Mouse (Mus musculus): Measurements from ENCODE around the gene Pfkp. TPM values are rescaled to one million over a fixed set of nuclear protein-coding genes. Genes with fewer than 3 reads are reported as not detected.

The Pfkp gene
- polyA plus RNA-seq, 1 experiment from 2014 or later, result 12.5 TPM

DNA sequence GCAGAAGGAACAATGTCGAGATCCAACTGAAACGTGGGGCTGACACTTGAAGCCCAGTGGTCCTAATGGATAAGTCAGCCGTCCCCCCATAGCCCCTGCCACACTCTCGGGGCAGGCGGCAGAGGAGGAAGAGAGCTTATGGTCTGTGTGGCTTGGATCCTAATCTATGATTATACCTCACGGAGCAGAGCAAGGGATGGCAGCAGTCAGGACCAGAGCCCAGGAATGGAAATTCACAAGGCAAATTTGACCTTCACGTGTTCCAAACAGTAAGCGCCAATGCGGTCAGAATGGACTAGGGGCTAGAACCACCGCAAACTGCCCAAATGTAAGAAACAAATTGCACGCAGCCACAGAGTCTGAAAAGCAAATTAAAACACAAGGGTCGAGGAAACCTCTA, 14.5 kb downstream of the Pfkp start:
- Histone ChIP-seq H3K27me3 (ENCODE audit: poor library complexity, severe bottlenecking) (no peaks in the 10 kb centered on the region), H3K27ac (no peak overlapping the region), H3K9me3 (no peaks in the 10 kb centered on the region), H3K4me3 (no peak overlapping the region), H3K36me3 (replicated peaks) (no peaks in the 10 kb centered on the region), H3K4me1 (peaks cover 24% of the 10 kb centered on the region)
- no peak for DNase-seq (ENCODE audit: extremely low spot score, low spot score)
- 85% methylated on average over 12 of the region's 12 CpGs for WGBS

- Histone ChIP-seq H3K4me3 (no peak overlapping the region), H3K9me3 (no peaks in the 10 kb centered on the region), H3K4me1 (peaks cover 24% of the 10 kb centered on the region), H3K36me3 (replicated peaks) (no peaks in the 10 kb centered on the region), H3K27ac (no peak overlapping the region), H3K27me3 (ENCODE audit: poor library complexity, severe bottlenecking) (no peaks in the 10 kb centered on the region)
- no peak for DNase-seq (ENCODE audit: extremely low spot score, low spot score)
- WGBS, result 86% methylated on average over 7 of the region's 7 CpGs
Measured at GRCm38 (mm10) chr13:6633524-6633923, 15.1 kb downstream of the Pfkp start.

DNA sequence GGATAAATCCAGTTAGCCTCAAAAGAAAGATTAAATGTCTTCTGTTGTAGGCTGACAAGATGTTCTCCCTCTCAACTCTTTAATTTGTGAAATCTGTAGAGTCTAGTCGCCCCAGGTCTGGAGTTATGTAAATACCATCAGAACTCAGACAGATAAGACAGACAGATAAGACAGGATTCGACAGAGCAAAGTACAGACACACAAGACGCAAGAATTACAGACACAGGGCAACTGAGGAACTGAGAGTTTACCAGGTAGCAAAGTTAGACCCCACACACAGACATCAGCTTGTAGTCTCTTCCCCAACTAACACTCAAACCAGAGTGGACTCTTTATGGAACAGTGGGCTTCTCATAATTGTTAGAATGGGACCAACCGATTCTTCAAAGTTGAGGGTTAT, 15.6 kb downstream of the Pfkp start:
- H3K4me3 ChIP-seq, result no peak overlapping the region
- no peak for DNase-seq (ENCODE audit: extremely low spot score, low spot score)
- no peaks in the 10 kb centered on the region for H3K36me3 ChIP-seq (replicated peaks)
- peaks cover 24% of the 10 kb centered on the region for H3K4me1 ChIP-seq
- no peaks in the 10 kb centered on the region for H3K9me3 ChIP-seq
- H3K27ac ChIP-seq, result no peak overlapping the region
- H3K27me3 ChIP-seq (ENCODE audit: poor library complexity, severe bottlenecking), result no peaks in the 10 kb centered on the region
- 76% methylated on average over 4 of the region's 4 CpGs for WGBS

DNA sequence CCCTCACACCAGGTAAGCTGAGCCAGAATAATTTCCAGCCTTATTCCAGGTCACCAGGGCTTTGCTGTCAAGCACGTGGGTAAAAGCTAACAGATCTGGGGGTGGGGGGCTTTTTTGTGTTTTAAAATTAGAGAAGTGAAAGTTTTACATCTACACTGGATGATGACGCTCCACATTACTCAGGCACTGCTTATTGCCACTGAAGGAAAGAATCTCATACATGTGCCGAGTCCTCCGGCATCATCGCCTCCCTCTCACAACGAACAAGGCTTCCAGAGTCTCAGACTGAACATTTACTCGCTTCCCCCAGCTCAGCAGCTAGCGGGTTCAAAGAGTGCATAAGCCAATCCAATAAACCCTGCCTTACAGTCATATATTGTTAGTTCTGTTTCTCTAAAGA, 16.1 kb downstream of the Pfkp start:
- H3K4me3 ChIP-seq, result no peak overlapping the region
- no peak for DNase-seq (ENCODE audit: extremely low spot score, low spot score)
- 84% methylated on average over 8 of the region's 8 CpGs for WGBS
- H3K27me3 ChIP-seq (ENCODE audit: poor library complexity, severe bottlenecking), result no peaks in the 10 kb centered on the region
- H3K36me3 ChIP-seq (replicated peaks), result no peaks in the 10 kb centered on the region
- no peaks in the 10 kb centered on the region for H3K9me3 ChIP-seq
- peaks cover 24% of the 10 kb centered on the region for H3K4me1 ChIP-seq
- no peak overlapping the region for H3K27ac ChIP-seq

DNA sequence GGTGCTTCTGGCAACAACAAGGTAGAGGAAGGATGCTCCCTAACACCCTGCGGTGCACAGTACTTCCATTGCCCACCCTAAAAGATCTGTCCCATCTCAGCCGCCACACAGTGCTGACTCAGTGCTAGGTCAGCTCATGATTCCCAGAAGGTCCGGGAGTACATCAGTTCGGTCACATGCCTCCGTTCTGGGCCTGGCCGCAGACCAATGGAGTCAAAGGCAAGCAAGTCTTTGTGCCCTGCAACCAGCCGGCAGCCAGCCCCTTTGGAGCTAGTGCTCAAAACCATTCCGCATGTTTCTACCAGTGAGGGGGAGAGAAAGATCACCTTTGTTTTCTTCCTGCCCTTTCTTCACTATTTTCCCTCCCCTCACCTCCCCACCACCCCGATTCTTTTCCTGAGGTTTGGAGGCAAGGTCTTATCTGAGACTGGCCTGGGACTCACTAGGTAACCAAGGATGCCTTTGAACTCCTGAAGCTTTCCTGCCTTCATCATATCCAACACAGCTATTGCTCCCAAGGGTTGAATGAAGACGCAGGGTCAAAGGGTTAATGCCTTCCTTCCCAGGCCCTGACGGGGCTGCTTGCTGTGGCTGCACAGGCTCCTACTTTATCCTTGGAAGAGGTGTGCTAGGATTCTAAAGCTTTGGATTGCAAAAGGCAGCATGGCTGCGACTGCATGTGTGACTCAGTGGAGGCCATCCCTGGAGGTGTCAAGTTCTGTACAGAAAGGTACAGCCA, 16.6 kb downstream of the Pfkp start:
- Histone ChIP-seq H3K27me3 (ENCODE audit: poor library complexity, severe bottlenecking) (no peaks in the 10 kb centered on the region), H3K4me3 (no peak overlapping the region), H3K4me1 (peaks cover 24% of the 10 kb centered on the region), H3K9me3 (no peaks in the 10 kb centered on the region), H3K27ac (no peak overlapping the region), H3K36me3 (replicated peaks) (no peaks in the 10 kb centered on the region)
- DNase-seq (ENCODE audit: extremely low spot score, low spot score), result no peak
- 74% methylated on average over 12 of the region's 12 CpGs for WGBS

- Histone ChIP-seq H3K4me1 (peaks cover 30% of the 10 kb centered on the region), H3K9me3 (no peaks in the 10 kb centered on the region), H3K27me3 (ENCODE audit: poor library complexity, severe bottlenecking) (no peaks in the 10 kb centered on the region), H3K27ac (no peak overlapping the region), H3K4me3 (no peak overlapping the region), H3K36me3 (replicated peaks) (no peaks in the 10 kb centered on the region)
- WGBS, result 93% methylated on average over 5 of the region's 5 CpGs
- no peak for DNase-seq (ENCODE audit: extremely low spot score, low spot score)
Measured at GRCm38 (mm10) chr13:6630660-6631059, 17.9 kb downstream of the Pfkp start.

DNA sequence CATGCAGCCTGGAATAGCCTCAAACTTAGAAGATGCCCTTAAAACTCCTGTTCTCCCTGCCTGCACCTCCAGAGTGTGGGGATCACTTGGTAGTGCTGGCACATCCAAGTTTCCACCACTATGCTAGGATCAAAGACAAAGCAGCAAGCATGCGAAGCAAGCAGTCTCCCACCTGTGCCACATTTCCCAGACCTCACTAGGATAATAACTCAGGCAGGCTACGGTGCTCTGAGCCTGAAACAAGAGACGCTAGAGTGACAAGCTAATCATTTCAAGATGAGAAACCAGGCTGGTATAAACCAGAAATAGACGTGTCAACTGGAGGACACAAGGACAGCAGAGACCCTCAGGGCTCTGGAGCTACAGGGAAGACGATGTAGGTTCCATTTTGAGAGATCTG, 18.6 kb downstream of the Pfkp start:
- H3K27me3 ChIP-seq (ENCODE audit: poor library complexity, severe bottlenecking), result no peaks in the 10 kb centered on the region
- H3K36me3 ChIP-seq (replicated peaks), result no peaks in the 10 kb centered on the region
- no peaks in the 10 kb centered on the region for H3K9me3 ChIP-seq
- peaks cover 26% of the 10 kb centered on the region for H3K4me1 ChIP-seq
- H3K4me3 ChIP-seq, result no peak overlapping the region
- WGBS, result 62% methylated on average over 5 of the region's 5 CpGs
- no peak for DNase-seq (ENCODE audit: extremely low spot score, low spot score)
- H3K27ac ChIP-seq, result no peak overlapping the region

DNA sequence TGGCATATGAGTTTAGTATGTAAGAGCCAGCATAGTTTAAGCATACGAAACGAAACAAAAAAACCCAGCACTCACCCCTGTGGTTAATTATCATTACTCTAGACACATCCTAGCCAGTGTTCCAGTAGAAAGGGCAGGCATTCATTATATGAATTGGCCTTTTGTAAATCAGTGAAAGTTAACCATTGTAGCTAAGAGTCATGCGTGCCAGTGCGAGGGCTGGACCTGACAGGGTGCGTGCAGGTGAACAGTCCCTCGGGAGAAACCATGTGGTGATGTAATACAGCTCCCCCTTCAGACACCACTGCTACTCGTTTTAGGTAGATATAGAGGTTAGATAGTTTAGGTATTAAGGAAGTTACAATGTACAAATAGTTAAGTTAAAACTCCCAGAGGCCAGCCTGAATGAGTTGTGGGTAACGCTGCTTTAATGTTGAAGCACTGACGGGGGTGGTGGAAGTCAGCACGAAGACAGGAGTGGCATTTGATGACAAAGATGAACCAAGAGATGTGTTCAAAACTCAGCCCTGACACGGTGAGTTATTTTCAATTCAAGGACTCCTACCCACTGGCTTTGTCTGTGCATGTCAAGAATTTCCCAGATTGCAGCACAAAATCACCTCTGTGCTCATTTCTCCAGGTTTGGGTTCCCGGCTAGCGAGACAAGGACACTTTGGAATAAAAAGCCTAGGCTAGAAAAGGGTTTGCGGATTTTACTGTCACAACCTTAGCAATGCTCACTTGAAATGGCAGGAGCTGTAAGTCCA, 19.4 kb downstream of the Pfkp start:
- DNase-seq (ENCODE audit: extremely low spot score, low spot score), result no peak
- Histone ChIP-seq H3K4me1 (peaks cover 25% of the 10 kb centered on the region), H3K27ac (no peak overlapping the region), H3K27me3 (ENCODE audit: poor library complexity, severe bottlenecking) (no peaks in the 10 kb centered on the region), H3K4me3 (no peak overlapping the region), H3K9me3 (no peaks in the 10 kb centered on the region), H3K36me3 (replicated peaks) (no peaks in the 10 kb centered on the region)
- WGBS, result 89% methylated on average over 14 of the region's 14 CpGs

- DNase-seq (ENCODE audit: extremely low spot score, low spot score), result no peak
- Histone ChIP-seq H3K36me3 (replicated peaks) (no peaks in the 10 kb centered on the region), H3K4me1 (peaks cover 25% of the 10 kb centered on the region), H3K9me3 (no peaks in the 10 kb centered on the region), H3K27me3 (ENCODE audit: poor library complexity, severe bottlenecking) (no peaks in the 10 kb centered on the region), H3K4me3 (no peak overlapping the region), H3K27ac (no peak overlapping the region)
- WGBS, result 82% methylated on average over 3 of the region's 3 CpGs
Measured at GRCm38 (mm10) chr13:6628261-6628660, 20.3 kb downstream of the Pfkp start.

GRCm38 (mm10) chr13:6627352-6627751, 21.2 kb downstream of the Pfkp start:
- no peaks in the 10 kb centered on the region for H3K36me3 ChIP-seq (replicated peaks)
- no peak overlapping the region for H3K27ac ChIP-seq
- no peaks in the 10 kb centered on the region for H3K9me3 ChIP-seq
- WGBS, result 97% methylated on average over 3 of the region's 3 CpGs
- H3K4me3 ChIP-seq, result no peak overlapping the region
- H3K4me1 ChIP-seq, result peaks cover 22% of the 10 kb centered on the region
- H3K27me3 ChIP-seq (ENCODE audit: poor library complexity, severe bottlenecking), result no peaks in the 10 kb centered on the region
- no peak for DNase-seq (ENCODE audit: extremely low spot score, low spot score)

- no peaks in the 10 kb centered on the region for H3K27me3 ChIP-seq (ENCODE audit: poor library complexity, severe bottlenecking)
- 65% methylated on average over 4 of the region's 4 CpGs for WGBS
- H3K36me3 ChIP-seq (replicated peaks), result 0 out of 2 replicates have a peak, but pooled peaks cover 2% of the 10 kb centered on the region
Measured at GRCm38 (mm10) chr13:6626508-6627114, 22.0 kb downstream of the Pfkp start.

DNA sequence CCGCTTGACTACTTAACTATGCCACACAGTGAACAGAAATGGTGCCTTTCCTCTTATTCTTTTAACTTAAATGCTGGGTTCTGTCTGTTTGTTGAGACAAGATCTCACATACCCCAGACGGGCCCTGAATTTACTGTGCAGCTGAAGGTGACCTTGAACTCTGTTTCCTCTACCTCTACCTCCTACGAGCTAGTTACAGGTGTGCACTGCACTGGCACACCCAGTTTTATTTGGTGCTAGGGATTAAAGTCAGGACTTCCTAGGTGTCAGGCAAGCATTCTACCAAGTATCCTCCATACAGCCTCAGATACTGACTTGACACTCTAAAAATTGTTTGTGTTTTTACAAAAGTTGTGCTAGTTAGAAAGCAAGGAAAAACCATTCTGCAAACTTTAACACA, 22.6 kb downstream of the Pfkp start:
- 77% methylated on average over 3 of the region's 3 CpGs for WGBS
- H3K36me3 ChIP-seq (replicated peaks), result 0 out of 2 replicates have a peak, but pooled peaks cover 2% of the 10 kb centered on the region
- H3K4me1 ChIP-seq, result peaks cover 14% of the 10 kb centered on the region
- no peak overlapping the region for H3K4me3 ChIP-seq
- H3K27me3 ChIP-seq (ENCODE audit: poor library complexity, severe bottlenecking), result no peaks in the 10 kb centered on the region
- no peak for DNase-seq (ENCODE audit: extremely low spot score, low spot score)
- no peak overlapping the region for H3K27ac ChIP-seq
- no peaks in the 10 kb centered on the region for H3K9me3 ChIP-seq

More at GRCm38 (mm10) chr13:6626508-6627114, 22.0 kb downstream of the Pfkp start:
- H3K9me3 ChIP-seq, result no peaks in the 10 kb centered on the region
- H3K4me3 ChIP-seq, result no peak overlapping the region
- no peak overlapping the region for H3K27ac ChIP-seq
- no peak for DNase-seq (ENCODE audit: extremely low spot score, low spot score)
- peaks cover 14% of the 10 kb centered on the region for H3K4me1 ChIP-seq

GRCm38 (mm10) chr13:6624604-6625003, 24.0 kb downstream of the Pfkp start:
- H3K27me3 ChIP-seq (ENCODE audit: poor library complexity, severe bottlenecking), result no peaks in the 10 kb centered on the region
- no peak overlapping the region for H3K27ac ChIP-seq
- no peaks in the 10 kb centered on the region for H3K9me3 ChIP-seq
- 0 out of 2 replicates have a peak, but pooled peaks cover 2% of the 10 kb centered on the region for H3K36me3 ChIP-seq (replicated peaks)
- DNase-seq (ENCODE audit: extremely low spot score, low spot score), result no peak
- WGBS, result 94% methylated on average over 2 of the region's 2 CpGs
- peaks cover 10% of the 10 kb centered on the region for H3K4me1 ChIP-seq
- H3K4me3 ChIP-seq, result no peak overlapping the region
